Mouse (Mus musculus) cortical plate, adult 2 months (tissue): ENCODE data around the gene Nxpe4.

Source experiments
- CTCF ChIP-seq: fragments of 200-500 bp; IDR thresholded peaks from 2 replicates; pipeline ENCODE4 v1.5.1; 2011; ENCODE audit warnings: mild to moderate bottlenecking, control low read depth, low read length; ENCODE audit not compliant: insufficient read depth; ENCODE audit errors: extremely low read depth
- POLR2A ChIP-seq: fragments of 200-500 bp; IDR thresholded peaks from 2 replicates; pipeline ENCODE4 v1.6.1; 2011; ENCODE audit warnings: mild to moderate bottlenecking, low read length, control low read depth; ENCODE audit not compliant: insufficient read depth; ENCODE audit errors: extremely low read depth

DNA sequence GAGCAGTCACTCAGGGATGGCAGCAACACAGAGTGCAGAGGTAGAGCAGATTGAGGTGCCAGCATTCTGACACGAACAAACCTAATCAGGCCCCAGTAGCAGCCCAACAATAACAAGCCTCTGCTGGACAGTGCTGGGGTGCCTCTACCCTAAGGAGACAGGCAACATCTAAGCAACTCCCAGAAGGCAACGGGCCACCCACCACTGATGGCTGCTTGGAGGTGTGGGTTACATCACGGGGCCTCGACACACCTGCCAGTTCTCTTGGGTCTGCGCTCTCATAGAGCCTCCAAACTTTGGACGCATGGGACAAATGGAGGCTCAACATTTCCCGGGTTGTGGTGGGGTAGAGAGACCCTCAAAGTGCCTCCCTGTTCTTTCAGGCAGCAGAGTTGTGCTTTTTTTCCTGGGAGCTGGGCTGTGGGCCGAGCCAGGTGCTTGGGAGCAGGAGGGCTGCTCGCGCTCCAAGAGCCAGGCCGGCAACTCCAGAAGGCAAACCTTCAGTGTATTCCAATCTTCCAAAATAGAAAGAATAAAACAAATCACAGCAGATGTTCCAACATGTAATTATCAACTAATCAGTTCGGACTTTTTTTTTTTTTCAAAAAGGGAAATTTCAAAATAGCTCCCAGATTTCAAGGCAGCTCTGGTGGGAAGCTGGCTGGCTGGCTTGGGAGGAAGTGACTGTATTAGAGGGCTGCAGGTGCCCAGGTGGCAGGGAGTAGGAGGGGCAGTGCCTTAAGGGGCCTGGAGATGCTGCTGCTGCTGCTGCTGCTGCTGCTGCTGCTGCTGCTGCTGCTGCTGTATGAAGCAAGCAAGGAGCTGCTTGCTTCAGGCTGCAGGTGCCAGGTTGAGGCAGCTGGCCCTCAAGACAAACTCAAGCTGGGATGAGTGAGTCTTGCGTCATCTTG, 54.5 kb downstream of the Nxpe4 start:
- TF ChIP-seq CTCF (no peak), POLR2A (no peak)
